13 mouse cellular contexts compared by ENCODE assay signal in genomic region chr14:99911912-99912311, GRCm38 (mm10).
"Had no signal": no experiment of that assay in that cellular context is flagged by ENCODE, and none has a peak within 500 bp of the region (broad histone marks: within the 10 kb centered on the region; RNA-seq: fewer than 3 reads in every experiment).

No protein-coding gene starts in this region.

- H3K27me3 ChIP-seq: kidney, embryonic 15.5 days; liver, embryonic 15.5 days had no signal

- H3K4me1 ChIP-seq: liver, embryonic 15.5 days had no signal

- ATAC-seq: lung, postnatal 0 days; midbrain, embryonic 16.5 days had no signal

- DNase-seq: kidney, adult 18-20 months; kidney, postnatal 14 days; lung, adult 2 months; lung, postnatal 36 days; thymus, adult 2 months; thymus, postnatal 25 days had no signal

- H3K36me3 ChIP-seq: kidney, embryonic 15.5 days; limb, embryonic 10.5 days; liver, embryonic 15.5 days; midbrain, embryonic 10.5 days had no signal

- H3K27ac ChIP-seq: kidney, embryonic 15.5 days; limb, embryonic 10.5 days; liver, embryonic 15.5 days; midbrain, embryonic 10.5 days had no signal

- H3K4me3 ChIP-seq: kidney, embryonic 15.5 days; limb, embryonic 10.5 days; liver, embryonic 15.5 days; midbrain, embryonic 10.5 days had no signal

- H3K9me3 ChIP-seq: kidney, embryonic 15.5 days; limb, embryonic 10.5 days; liver, embryonic 15.5 days; midbrain, embryonic 10.5 days had no signal

- H3K4me2 ChIP-seq: kidney, embryonic 15.5 days; liver, embryonic 11.5 days; liver, embryonic 15.5 days had no signal

- H3K9ac ChIP-seq: kidney, embryonic 15.5 days; liver, embryonic 15.5 days had no signal
